Mouse (Mus musculus) CH12.LX (cell line): Measurements from ENCODE around the gene Vps26a. TPM values are rescaled to one million over a fixed set of nuclear protein-coding genes. Genes with fewer than 3 reads are reported as not detected.

Experiments used
- DNase-seq: peaks from one replicate; pipeline ENCODE4 v3.0.0-alpha.2; 2013; ENCODE audit errors: extremely low read depth
- H3K27ac ChIP-seq: 2 replicates; pipeline ENCODE4 v1.5.1; 2012; ENCODE audit warnings: low read depth, mild to moderate bottlenecking, control low read depth, moderate library complexity; ENCODE audit not compliant: insufficient read depth
- H3K27me3 ChIP-seq: replicated peaks from 2 replicates; pipeline ENCODE3; 2012; ENCODE audit warnings: inconsistent platforms
- H3K36me3 ChIP-seq, 2 experiments: replicated peaks in 1 of 2; 2 replicates each; pipeline versions ENCODE3 to v1.6.1; 2012; ENCODE audit warnings: inconsistent platforms in 1 of 2, low read length in 1 of 2, mild to moderate bottlenecking in 1 of 2, mixed read lengths in 1 of 2, moderate library complexity in 1 of 2; ENCODE audit not compliant: control insufficient read depth in 1 of 2, insufficient read depth in 1 of 2
- H3K4me1 ChIP-seq, 2 experiments: 2 replicates each; pipeline ENCODE4 v1.6.1; 2012; ENCODE audit warnings: inconsistent platforms in 1 of 2, moderate library complexity in 1 of 2; ENCODE audit not compliant: insufficient read depth in 2 of 2, control insufficient read depth in 1 of 2
- H3K4me2 ChIP-seq: 2 replicates; pipeline ENCODE4 v1.6.1; 2012; ENCODE audit warnings: low read depth, mild to moderate bottlenecking, control low read depth; ENCODE audit not compliant: poor library complexity, insufficient read depth, severe bottlenecking
- H3K4me3 ChIP-seq, 3 experiments: fragments of 150-350 bp in 1 of 3; sonication (generic) in 1 of 3; replicated peaks in 1 of 3; 2 replicates each; pipeline versions ENCODE3 to v1.5.1; 2011 to 2012; ENCODE audit warnings: low read depth in 2 of 3, low read length in 2 of 3, mild to moderate bottlenecking in 2 of 3, moderate library complexity in 2 of 3, control low read depth in 1 of 3, improper control_type of control experiment in 1 of 3, inconsistent platforms in 1 of 3, mixed read lengths in 1 of 3; ENCODE audit not compliant: poor library complexity in 1 of 3
- H3K79me2 ChIP-seq: replicated peaks from 2 replicates; pipeline ENCODE4 v1.6.1; 2012; ENCODE audit warnings: mild to moderate bottlenecking, moderate library complexity; ENCODE audit not compliant: control insufficient read depth, poor library complexity, insufficient read depth, severe bottlenecking; ENCODE audit errors: extremely low read depth
- H3K9ac ChIP-seq: 2 replicates; pipeline ENCODE4 v1.6.1; 2012; ENCODE audit warnings: low read depth, mild to moderate bottlenecking, control low read depth, moderate library complexity; ENCODE audit not compliant: insufficient read depth
- H3K9me3 ChIP-seq: replicated peaks from 2 replicates; pipeline ENCODE3; 2012; ENCODE audit warnings: low read length, inconsistent platforms, mixed read lengths
- BHLHE40 ChIP-seq: IDR thresholded peaks from 2 replicates; pipeline ENCODE4 v1.6.1; 2011; ENCODE audit warnings: mild to moderate bottlenecking, low read depth, low read length, improper control_type of control experiment
- CTCF ChIP-seq, 2 experiments: IDR thresholded peaks in 1 of 2; conservative IDR thresholded peaks in 1 of 2; 2 replicates each; pipeline ENCODE4 v1.5.1; 2011 to 2012; ENCODE audit warnings: low read depth in 2 of 2, low read length in 2 of 2, improper control_type of control experiment in 1 of 2, inconsistent platforms in 1 of 2, mild to moderate bottlenecking in 1 of 2, moderate library complexity in 1 of 2
- E2F4 ChIP-seq: IDR thresholded peaks from 2 replicates; pipeline ENCODE4 v1.6.1; 2011; ENCODE audit warnings: low read depth, low read length, improper control_type of control experiment; ENCODE audit not compliant: insufficient replicate concordance
- ELF1 ChIP-seq: IDR thresholded peaks from 2 replicates; pipeline ENCODE4 v1.6.1; 2014; ENCODE audit warnings: low read depth, mild to moderate bottlenecking, inconsistent platforms, low read length, improper control_type of control experiment
- EP300 ChIP-seq: IDR thresholded peaks from 2 replicates; pipeline ENCODE4 v1.6.1; 2011; ENCODE audit warnings: low read length, improper control_type of control experiment
- GABPA ChIP-seq: IDR thresholded peaks from 2 replicates; pipeline ENCODE4 v1.6.1; 2012; ENCODE audit warnings: low read depth, low read length, improper control_type of control experiment, inconsistent platforms; ENCODE audit not compliant: insufficient replicate concordance
- HCFC1 ChIP-seq: IDR thresholded peaks from 2 replicates; pipeline ENCODE4 v1.6.1; 2012; ENCODE audit warnings: low read depth, mild to moderate bottlenecking, inconsistent platforms, low read length, improper control_type of control experiment
- IRF4 ChIP-seq: IDR thresholded peaks from 2 replicates; pipeline ENCODE4 v1.6.1; 2014; ENCODE audit warnings: low read depth, mild to moderate bottlenecking, inconsistent platforms, low read length, improper control_type of control experiment
- MAFK ChIP-seq: IDR thresholded peaks from 2 replicates; pipeline ENCODE4 v1.6.1; 2011; ENCODE audit warnings: low read length, improper control_type of control experiment; ENCODE audit not compliant: insufficient replicate concordance
- PAX5 ChIP-seq: IDR thresholded peaks from 2 replicates; pipeline ENCODE4 v1.6.1; 2012; ENCODE audit warnings: low read length, inconsistent platforms, mixed read lengths
- RAD21 ChIP-seq: IDR thresholded peaks from 2 replicates; pipeline ENCODE4 v1.6.1; 2011; ENCODE audit warnings: low read depth, mild to moderate bottlenecking, low read length, improper control_type of control experiment, moderate library complexity
- RCOR1 ChIP-seq: conservative IDR thresholded peaks from 2 replicates; pipeline ENCODE4 v1.6.1; 2012; ENCODE audit warnings: low read depth, mild to moderate bottlenecking, inconsistent platforms, low read length, improper control_type of control experiment
- SIN3A ChIP-seq: IDR thresholded peaks from 2 replicates; pipeline ENCODE4 v1.6.1; 2012; ENCODE audit warnings: low read length, improper control_type of control experiment, inconsistent platforms
- TBP ChIP-seq: conservative IDR thresholded peaks from 2 replicates; pipeline ENCODE4 v1.6.1; 2011; ENCODE audit warnings: low read depth, low read length, improper control_type of control experiment
- UBTF ChIP-seq: IDR thresholded peaks from 2 replicates; pipeline ENCODE4 v1.6.1; 2012; ENCODE audit warnings: low read depth, mild to moderate bottlenecking, inconsistent platforms, low read length, improper control_type of control experiment, moderate library complexity
- USF1 ChIP-seq: IDR thresholded peaks from 2 replicates; pipeline ENCODE4 v1.6.1; 2014; ENCODE audit warnings: low read depth, mild to moderate bottlenecking, inconsistent platforms, low read length, improper control_type of control experiment
- USF2 ChIP-seq: conservative IDR thresholded peaks from 2 replicates; pipeline ENCODE4 v1.6.1; 2011; ENCODE audit warnings: low read depth, low read length, improper control_type of control experiment
- ZKSCAN1 ChIP-seq: IDR thresholded peaks from 2 replicates; pipeline ENCODE4 v1.6.1; 2012; ENCODE audit warnings: low read depth, inconsistent platforms, low read length, improper control_type of control experiment, borderline replicate concordance
- ZNF384 ChIP-seq: IDR thresholded peaks from 2 replicates; pipeline ENCODE4 v1.6.1; 2012; ENCODE audit warnings: low read depth, low read length, improper control_type of control experiment, inconsistent platforms
- dilution Hi-C: fragments of 300-500 bp; cut with MboI; formaldehyde crosslinking; loops from 2 replicates; pipeline ENCODE4 v1.14.3; 2020; ENCODE audit warnings: low sequenced_read_pairs; ENCODE audit not compliant: extremely low pct_unique_long_range_greater_than_20kb, extremely low pct_ligation_motif_present
- in situ Hi-C: fragments of 300-500 bp; cut with MboI; formaldehyde crosslinking; loops from 3 replicates; pipeline ENCODE4 v1.14.3; 2019; ENCODE audit warnings: low sequenced_read_pairs, low pct_ligation_motif_present, low pct_unique_long_range_greater_than_20kb, mixed read lengths
- polyA plus RNA-seq: library from polyadenylated mRNA; unstranded; fragments of >175 nt; gene quantifications from 2 replicates; pipeline ENCODE4 v1.2.1, GENCODE M21; 2012; ENCODE audit warnings: low read depth; ENCODE audit not compliant: insufficient read length
- total RNA-seq, 2 experiments: library from RNA; depleted of rRNA; stranded (reverse); fragments of 300-350 nt in 1 of 2; fragments of >200 nt in 1 of 2; gene quantifications; 2 replicates each; pipeline ENCODE4 v1.2.3; 2012 to 2014

Gene Vps26a
- total and polyA plus RNA-seq, 3 experiments: 14.2 to 33.5 (median 32.5) TPM

DNA sequence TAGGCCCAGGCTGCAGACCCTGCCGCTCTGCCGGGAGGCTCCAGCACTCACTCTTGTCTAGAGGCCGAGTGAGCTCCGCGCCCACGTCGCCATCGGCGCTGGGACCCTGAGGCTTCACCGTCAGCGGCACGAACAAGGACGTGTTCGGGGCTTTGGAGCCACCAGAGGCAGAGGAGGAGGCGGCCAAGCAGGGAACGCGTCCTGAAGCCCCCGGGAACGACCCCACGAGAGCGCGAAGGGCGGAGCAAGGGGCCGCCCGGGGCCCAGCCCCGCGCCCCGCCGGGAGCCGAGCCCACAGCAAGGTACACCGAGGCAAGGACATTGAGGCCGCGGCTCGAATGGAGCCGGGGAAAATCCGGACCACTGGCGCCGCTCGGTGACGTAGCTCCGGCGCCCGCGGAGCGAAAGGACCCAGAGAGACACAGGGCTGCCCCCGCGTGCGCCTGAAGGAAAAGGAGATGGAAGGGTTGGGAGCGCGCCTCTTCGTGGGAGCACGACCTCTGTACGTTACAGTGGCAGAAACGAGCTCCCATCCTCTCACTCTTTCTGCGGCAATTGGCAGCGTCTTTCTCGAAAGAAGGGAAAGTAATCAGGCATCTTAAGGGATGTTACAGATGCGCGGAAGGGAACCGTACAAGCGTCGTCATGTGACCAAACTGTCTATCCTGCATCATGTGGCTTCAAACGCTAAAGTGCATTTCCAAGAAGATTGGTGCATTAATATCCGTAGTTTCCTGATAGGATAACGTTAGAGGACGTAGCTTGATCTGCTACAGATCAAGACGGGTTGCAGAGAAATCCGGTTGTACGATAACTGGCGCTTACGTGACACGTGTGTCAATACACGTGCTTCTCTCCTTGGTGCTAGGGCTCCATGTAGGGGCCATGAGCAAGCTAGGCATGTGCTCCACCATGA is 37.0 kb downstream of the Vps26a start, which contains the start of the genes 4930507D05Rik and Supv3l1 (continued):
- TF ChIP-seq UBTF: no peak
- TF ChIP-seq IRF4: peak; percentile 49; the same call in 1 of the 2 replicates
- TF ChIP-seq ELF1: peak; percentile 71
- peak; percentile 91 for TF ChIP-seq HCFC1
- peak; percentile 36; the same call in 1 of the 2 replicates for TF ChIP-seq GABPA
- no peak for TF ChIP-seq PAX5
- no peak for TF ChIP-seq MAFK
- TF ChIP-seq SIN3A: peak; percentile 93
- peak; percentile 91 for TF ChIP-seq BHLHE40

DNA sequence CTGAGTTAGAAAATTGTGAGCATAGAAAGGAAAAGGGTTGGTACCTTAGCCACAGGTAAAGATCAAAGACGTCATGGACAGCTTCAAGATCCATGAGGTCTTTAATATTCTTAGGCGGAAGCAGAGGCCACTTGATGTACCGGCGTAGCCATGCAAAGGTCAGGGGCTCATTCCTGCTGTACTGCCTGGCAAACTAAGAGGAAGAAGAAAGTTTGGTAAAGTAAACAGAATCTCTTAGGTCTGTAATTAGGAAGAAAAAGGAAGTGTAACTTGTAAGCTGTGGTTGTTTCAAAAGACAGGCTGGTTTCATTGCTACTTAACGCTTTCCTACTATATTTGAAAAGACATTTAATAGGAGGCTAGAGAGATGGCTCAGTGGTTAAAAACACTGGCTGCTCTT is 56.2 kb downstream of the Vps26a start:
- no peak overlapping the region for H3K27ac ChIP-seq
- H3K79me2 ChIP-seq: no peaks in the 10 kb centered on the region
- no peak overlapping the region for H3K4me2 ChIP-seq
- dilution Hi-C loops: no loop called here
- TF ChIP-seq ZNF384: no peak
- TF ChIP-seq IRF4: no peak
- TF ChIP-seq USF2: no peak
- no peak for TF ChIP-seq CTCF (conservative IDR thresholded peaks at IDR 0.05 in 1 of 2, IDR thresholded peaks at IDR 0.05 in 1 of 2; ENCODE audit: low read depth in 2 of 2, low read length in 2 of 2)
- no peak for TF ChIP-seq RCOR1
- no peak for TF ChIP-seq USF1
- no peak for TF ChIP-seq RAD21
- no peak overlapping the region for H3K9ac ChIP-seq
- DNase-seq: no peak
- H3K9me3 ChIP-seq: no peaks in the 10 kb centered on the region
- H3K4me3 ChIP-seq: no peak overlapping the region
- peaks cover 59 to 77% of the 10 kb centered on the region in 2 experiments for H3K36me3 ChIP-seq
- no peaks in the 10 kb centered on the region for H3K4me1 ChIP-seq
- in situ Hi-C loops: no loop called here
- H3K27me3 ChIP-seq: no peaks in the 10 kb centered on the region

DNA sequence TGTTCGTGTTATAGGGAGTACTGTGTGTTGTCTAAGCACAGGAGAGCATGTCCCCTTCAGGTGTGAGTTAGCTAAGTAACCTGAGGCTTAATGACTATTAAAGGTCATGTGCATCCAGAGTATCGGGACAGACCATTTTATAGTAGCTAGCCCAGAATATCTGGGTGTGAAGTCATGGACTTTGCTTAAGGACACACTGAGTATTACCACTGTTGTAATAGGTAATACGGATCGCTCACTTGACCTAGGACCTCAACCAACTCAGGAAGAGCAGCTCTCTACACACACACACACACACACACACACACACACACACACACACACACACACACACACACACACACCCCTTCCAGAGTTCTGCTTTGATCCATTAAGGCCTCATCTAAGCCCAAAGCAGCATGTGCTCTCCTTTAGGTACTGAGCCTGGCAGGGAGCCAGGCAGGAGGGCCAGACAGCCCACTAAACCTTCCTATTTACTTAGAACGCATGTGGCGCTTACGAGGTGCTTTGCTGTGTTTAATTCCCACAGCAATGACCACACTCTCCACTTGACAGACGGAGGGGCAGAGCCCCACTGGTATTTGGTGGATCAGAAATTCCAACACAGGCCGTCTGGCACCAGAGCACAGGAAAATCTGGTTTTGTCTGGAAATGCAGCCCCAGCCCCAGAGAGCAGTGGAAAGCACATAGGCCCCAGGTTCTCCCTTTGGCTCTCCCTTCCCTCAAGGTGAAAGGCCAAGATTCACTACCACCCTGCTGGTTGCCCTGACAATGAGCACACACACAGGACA is 61.3 kb downstream of the Vps26a start:
- dilution Hi-C loops (no loop called here), in situ Hi-C loops (no loop called here)
- H3K36me3 ChIP-seq: peaks cover 21 to 28% of the 10 kb centered on the region in 2 experiments
- no peak overlapping the region for H3K4me3 ChIP-seq
- no peak overlapping the region for H3K27ac ChIP-seq
- H3K79me2 ChIP-seq: no peaks in the 10 kb centered on the region
- no peak for DNase-seq
- peaks cover 19% of the 10 kb centered on the region for H3K27me3 ChIP-seq
- H3K4me2 ChIP-seq: no peak overlapping the region
- TF ChIP-seq TBP (no peak), GABPA (no peak), HCFC1 (no peak), EP300 (no peak), ZKSCAN1 (no peak), SIN3A (no peak), IRF4 (no peak), RAD21 (no peak), E2F4 (no peak), MAFK (no peak)
- H3K9ac ChIP-seq: no peak overlapping the region
- no peaks in the 10 kb centered on the region for H3K9me3 ChIP-seq
- H3K4me1 ChIP-seq: no peaks in the 10 kb centered on the region
